Mouse (Mus musculus): Measurements from ENCODE around the gene 9530077C05Rik.
A peak's percentile ranks its signal among the peaks of the same experiment; 100 is the strongest.
"Not testable (repeated sequence)": the region's sequence is repeated elsewhere in the genome, so short reads cannot be mapped to it uniquely, and the experiment has no call there.

The 9530077C05Rik gene

GRCm38 (mm10) chr9:22411002-22411857 is at the start of gene 9530077C05Rik:
TSS of gene 9530077C05Rik (plus strand) at chr9:22411513.
- peak; percentile 93 to 94 for DNase-seq (ENCODE audit: low spot score in 2 of 2)

GRCm38 (mm10) chr9:22366221-22366620 is 45.1 kb upstream of the 9530077C05Rik start:
- no peak for DNase-seq (ENCODE audit: low spot score in 2 of 2)

DNA sequence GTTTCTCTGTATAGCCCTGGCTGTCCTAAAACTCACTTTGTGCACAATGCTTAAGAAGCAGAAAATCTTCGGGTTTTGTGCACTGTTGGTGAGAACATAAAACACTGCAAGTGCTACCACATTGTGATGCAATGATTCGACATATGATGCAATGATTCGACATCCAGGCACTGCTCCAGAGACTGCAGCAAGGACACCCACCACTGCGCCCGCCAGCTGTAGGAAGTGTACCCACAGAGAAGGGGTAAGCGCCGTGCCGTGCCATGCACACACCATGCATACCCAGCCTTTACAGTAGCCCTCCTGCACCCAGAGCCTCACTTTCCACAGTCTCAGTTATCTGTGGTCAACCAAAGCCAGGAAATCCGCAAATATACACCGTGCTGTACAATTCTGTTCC is 44.7 kb upstream of the 9530077C05Rik start:
- no peak for DNase-seq (ENCODE audit: low spot score in 2 of 2)

DNA sequence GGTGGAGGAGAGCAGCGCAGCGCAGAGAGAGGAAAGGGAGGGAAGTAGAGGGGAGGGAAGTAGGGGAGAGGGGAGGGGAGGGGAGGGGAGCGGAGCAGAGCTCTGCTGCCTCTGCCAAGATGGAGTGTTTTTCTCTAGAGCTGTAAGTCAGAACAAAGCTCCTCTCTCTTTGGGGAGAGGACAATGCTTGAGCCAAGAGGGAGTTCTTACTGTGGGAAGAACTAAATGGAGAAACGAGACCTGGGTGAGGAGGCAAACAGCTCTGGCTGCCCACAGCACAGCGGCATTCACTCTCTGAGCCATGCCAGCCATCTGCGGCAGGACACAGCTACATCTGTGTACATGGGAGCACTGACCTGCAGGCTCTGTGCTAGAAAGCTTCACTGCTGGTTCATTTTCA is 43.3 kb upstream of the 9530077C05Rik start:
- no peak for DNase-seq (ENCODE audit: low spot score in 2 of 2)

DNA sequence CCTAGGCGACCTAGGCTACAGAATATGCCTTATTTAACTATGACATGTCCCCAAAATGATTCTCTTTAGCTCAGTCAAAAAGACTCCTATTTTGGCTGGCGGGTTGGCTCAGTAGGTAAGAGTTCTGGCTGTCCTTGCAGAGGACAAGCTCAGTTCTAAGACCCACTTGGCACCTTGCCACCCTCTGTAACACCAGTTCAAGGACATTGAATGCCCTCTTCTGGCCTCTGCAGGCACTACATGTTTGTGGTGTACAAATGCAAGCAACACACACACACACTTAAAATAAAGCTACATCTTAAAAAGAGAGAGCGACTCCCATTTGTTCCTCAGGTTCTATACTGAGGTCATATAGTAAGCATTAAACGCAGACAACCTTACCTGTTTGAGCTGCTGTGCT is 38.6 kb upstream of the 9530077C05Rik start:
- DNase-seq (ENCODE audit: low spot score in 2 of 2), result no peak

- DNase-seq (ENCODE audit: low spot score in 2 of 2), result no peak
Measured at GRCm38 (mm10) chr9:22376086-22376485, 35.2 kb upstream of the 9530077C05Rik start.

DNA sequence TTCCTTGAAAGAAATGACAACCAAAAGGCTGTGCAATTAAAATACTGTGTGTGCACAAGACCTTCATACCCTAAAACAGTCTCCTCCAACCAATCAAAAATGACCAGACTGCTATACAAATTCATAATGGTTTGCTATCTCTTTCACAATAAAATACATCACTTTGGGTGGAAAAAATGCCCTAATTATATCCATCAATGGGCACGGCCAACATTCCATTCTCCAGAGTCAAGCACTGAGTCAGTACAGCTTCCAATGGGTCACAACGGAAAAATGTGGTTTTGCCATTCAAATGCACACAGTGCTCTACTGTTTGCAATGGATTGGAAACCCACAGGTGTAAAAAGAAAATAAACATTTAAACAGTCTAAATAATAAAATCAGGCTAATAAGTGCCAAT is 25.4 kb upstream of the 9530077C05Rik start:
- no peak for DNase-seq (ENCODE audit: low spot score in 2 of 2)

DNA sequence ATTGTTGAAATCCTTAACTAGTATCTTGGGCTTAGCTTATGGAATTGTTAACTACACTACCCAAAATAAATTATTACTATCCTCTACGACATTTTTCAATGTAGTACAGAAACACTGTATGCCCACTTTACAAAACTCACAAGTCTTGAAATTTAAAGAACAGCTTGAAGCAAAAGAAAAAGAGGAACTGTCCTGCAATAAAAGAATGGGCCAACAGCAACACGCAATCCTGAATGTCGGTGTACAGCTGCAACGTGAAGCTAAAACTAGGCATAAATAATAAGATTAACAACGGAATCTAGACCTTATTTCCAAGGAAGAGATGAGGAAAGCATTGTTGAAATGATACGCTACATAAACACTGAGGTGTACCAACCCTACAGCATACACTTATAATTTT is 23.4 kb upstream of the 9530077C05Rik start:
- no peak for DNase-seq (ENCODE audit: low spot score in 2 of 2)

DNA sequence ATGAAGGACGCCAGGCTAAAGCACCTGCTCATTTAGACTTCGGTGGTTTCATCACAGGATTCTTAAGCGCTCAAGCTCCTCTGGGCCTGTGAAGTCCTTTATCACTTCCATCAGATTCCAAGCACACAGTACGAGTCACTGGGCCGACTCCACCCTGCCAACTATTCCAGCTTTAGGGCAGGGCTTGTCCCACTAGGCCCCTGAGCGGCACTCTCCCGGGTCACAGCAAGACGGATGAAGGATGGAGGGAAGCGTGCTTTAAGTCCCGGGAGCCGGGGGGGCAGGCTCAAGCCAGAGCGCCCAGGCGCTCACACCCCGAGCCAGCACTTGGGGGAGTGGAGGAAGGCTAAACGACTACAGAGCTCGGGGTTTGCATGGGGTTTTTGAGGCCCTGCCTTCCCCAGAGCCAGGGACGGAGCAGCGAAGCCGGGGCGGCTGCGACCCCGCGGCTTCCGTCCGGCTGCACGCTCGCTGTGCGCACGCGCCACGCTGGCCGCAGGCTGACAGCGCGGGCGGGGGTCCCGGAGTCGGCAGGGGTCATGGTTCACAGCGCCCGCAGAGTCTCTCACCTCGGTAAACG is 22.8 kb upstream of the 9530077C05Rik start:
- DNase-seq (ENCODE audit: low spot score in 2 of 2), result peak; percentile 17 to 56

DNA sequence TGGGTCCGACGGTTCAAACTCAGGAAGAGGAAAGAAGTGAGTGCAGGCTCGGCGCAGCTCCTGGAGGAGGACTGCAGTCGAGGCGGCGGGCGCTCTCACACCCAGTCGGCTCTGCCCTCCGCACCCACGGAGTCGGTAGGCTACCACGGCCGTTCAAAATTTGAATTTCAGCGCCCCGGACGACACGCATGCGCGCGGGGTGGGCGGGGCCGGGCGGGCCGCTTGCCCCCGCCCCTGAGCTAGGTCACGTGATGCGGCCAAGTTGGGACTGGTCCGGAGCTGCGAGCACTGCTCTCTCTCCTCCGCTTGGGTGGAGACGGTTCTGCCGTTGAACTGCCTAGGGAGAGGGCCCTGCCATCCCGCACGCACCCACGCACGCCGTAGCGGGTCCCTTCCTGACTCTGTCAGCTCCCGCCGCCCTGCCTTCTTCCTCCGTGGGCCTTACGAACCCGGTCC is 22.3 kb upstream of the 9530077C05Rik start, which contains the start of gene Anln:
TSS of gene Anln (minus strand) at position 168 of the 456 bp plus-strand sequence.
- DNase-seq (ENCODE audit: low spot score in 2 of 2), result peak; percentile 90 to 91

- DNase-seq (ENCODE audit: low spot score in 2 of 2), result no peak
Measured at GRCm38 (mm10) chr9:22389736-22390245, 21.5 kb upstream of the 9530077C05Rik start.

DNA sequence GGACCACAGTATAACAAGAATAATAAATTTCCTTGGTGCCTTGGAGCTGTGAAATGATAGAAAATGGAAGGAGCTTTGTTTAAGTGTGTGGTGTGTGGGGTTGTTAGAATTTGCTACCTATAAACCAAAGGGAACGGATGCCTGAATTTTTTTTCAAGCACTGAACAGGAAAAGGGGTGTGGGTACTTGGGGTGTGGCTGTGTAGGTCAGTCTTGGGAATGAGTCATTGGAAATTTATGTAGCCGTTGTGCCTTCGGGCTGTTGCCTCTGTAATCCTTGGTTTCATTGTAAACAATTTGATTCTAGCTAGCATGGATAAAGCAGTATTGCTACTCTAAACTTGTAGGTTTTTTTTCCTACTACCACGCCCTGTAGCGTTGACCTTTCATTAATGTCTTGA is 20.9 kb upstream of the 9530077C05Rik start:
- no peak for DNase-seq (ENCODE audit: low spot score in 2 of 2)

DNA sequence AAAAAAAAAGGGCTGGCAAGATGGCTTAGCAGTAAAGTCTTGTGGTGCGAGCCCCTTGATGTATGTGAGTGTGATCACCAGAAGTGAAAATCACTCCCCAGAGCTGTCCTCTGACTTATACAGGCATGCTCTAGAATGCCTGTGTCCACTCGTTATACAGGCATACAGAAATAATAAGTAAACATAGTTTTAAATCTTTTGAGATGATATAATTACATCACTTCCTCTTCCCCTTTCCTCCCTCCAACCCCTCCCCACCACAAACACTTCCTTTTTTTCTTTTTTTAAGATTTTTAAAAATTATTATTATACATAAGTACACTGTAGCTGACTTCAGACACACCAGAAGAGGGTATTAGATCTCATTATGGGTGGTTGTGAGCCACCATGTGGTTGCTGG is 16.6 kb upstream of the 9530077C05Rik start:
- DNase-seq (ENCODE audit: low spot score in 2 of 2), result no peak

DNA sequence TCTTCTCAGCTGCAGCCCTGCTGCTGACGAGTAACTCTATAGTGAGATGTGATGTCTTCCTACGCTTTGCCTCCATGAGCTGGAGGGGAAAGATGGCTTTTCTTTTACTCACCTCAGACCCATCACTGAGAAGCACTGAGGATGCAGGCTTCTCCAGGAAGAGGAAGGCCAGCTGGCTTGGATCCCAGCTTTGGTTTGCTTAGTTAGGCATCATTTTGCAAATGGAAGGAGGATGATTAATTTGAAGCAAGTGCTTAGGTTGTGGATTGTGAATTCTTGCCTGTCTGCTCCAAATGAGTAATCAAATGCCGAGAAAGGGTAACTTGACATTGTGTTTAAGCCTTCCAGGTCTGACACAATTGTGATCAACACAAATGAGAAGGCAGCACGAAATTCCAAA is 12.3 kb upstream of the 9530077C05Rik start:
- DNase-seq (ENCODE audit: low spot score in 2 of 2), result no peak

GRCm38 (mm10) chr9:22402001-22402400 is 9.3 kb upstream of the 9530077C05Rik start:
- no peak for DNase-seq (ENCODE audit: low spot score in 2 of 2)

DNA sequence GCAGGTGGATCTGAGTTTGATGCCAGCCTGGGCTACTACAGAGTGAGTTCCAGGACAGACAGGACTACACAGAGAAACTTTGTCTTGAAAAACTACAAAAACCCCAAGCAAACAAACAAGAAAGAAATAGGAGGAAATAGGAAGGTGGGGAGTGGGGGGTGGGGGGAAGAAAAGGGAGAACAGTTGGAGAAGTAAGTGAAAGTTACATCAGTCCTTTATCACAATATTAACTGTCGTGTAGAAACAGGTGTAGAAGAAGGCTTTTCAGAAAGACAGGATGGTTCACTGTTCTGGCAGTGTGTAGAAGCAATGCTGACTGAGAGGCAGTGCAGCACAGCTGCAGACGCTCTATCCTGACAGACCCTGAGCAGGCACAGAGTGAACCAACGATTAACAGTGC is 8.3 kb upstream of the 9530077C05Rik start:
- DNase-seq (ENCODE audit: low spot score in 2 of 2), result no peak

- not testable (repeated sequence) for DNase-seq (ENCODE audit: low spot score in 2 of 2)
Measured at GRCm38 (mm10) chr9:22403501-22403900, 7.8 kb upstream of the 9530077C05Rik start.

GRCm38 (mm10) chr9:22405414-22405813 is 5.9 kb upstream of the 9530077C05Rik start:
- DNase-seq (ENCODE audit: low spot score in 2 of 2), result no peak

GRCm38 (mm10) chr9:22407633-22408032 is 3.7 kb upstream of the 9530077C05Rik start:
- DNase-seq (ENCODE audit: low spot score in 2 of 2), result not testable (repeated sequence)

GRCm38 (mm10) chr9:22408344-22408743 is 3.0 kb upstream of the 9530077C05Rik start:
- not testable (repeated sequence) for DNase-seq (ENCODE audit: low spot score in 2 of 2)

DNA sequence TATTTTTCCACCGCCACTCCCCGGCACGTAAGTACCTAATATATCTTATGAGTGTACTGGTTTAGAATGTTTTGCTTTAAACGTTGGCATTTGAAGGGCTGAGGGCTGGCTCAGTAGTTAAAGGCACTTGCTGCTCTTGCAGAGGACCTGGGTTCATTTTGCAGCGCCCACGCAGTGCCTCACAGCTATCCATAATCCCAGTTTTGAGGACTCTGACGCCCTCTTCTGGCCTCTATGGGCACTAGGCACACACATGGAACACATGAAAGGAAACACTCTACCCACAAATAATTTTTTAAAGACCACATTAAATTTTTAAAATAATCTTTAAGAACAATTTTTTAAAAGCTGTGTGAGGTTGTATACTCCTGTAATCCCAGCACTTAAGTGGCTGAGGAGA is 1.8 kb upstream of the 9530077C05Rik start:
- DNase-seq (ENCODE audit: low spot score in 2 of 2), result no peak

DNA sequence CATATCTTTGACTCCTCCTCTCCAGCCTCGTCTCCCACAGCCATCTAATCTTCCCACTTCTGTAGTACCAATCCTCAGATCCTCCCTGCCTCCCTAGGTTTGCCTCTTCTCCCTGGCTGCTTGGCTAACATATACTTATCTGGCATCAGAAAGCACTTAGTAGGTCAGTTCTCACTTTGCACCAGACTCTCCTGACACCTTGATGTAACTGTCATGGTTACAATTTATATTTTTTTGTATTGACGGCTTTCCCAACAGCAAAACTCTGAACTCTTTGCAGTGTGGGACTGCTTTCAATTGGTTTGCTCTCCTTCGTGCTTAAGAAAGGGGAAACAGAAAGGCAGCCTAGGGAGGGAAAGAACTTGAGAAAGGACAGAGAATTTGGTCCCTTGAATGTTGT is 4.9 kb downstream of the 9530077C05Rik start:
- DNase-seq (ENCODE audit: low spot score in 2 of 2), result no peak

DNA sequence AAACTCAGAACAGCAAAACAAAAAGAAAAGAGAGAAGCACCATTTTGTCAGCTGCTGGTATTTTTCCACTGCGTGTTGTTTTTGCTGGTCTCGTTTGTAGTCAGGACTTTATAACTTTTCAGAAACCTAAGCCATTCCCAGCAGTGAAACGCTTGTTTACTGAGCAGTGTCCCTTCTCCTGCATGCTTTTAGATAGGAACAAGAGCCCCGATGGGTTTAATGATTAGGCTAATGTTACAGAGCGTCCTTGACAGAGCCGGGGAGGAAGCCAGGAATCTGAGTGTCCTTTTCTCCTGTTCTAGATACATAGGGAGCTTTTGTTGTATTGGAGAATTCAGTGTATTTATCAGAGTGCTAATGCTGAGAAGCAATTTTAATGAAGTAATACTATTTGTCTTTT is 6.2 kb downstream of the 9530077C05Rik start:
- no peak for DNase-seq (ENCODE audit: low spot score in 2 of 2)

All from spleen, postnatal 36 days (tissue).